Mouse (Mus musculus) stomach, postnatal 0 days (tissue): ENCODE data around the gene Ppp1r3f.

Experiments used
- CTCF ChIP-seq: IDR thresholded peaks from 2 replicates; pipeline ENCODE4 v1.5.1; 2016; ENCODE audit warnings: antibody characterized with exemption, low read depth, mild to moderate bottlenecking, moderate library complexity
- EP300 ChIP-seq: optimal IDR thresholded peaks from 2 replicates; pipeline ENCODE3; 2016; ENCODE audit warnings: antibody characterized with exemption

DNA sequence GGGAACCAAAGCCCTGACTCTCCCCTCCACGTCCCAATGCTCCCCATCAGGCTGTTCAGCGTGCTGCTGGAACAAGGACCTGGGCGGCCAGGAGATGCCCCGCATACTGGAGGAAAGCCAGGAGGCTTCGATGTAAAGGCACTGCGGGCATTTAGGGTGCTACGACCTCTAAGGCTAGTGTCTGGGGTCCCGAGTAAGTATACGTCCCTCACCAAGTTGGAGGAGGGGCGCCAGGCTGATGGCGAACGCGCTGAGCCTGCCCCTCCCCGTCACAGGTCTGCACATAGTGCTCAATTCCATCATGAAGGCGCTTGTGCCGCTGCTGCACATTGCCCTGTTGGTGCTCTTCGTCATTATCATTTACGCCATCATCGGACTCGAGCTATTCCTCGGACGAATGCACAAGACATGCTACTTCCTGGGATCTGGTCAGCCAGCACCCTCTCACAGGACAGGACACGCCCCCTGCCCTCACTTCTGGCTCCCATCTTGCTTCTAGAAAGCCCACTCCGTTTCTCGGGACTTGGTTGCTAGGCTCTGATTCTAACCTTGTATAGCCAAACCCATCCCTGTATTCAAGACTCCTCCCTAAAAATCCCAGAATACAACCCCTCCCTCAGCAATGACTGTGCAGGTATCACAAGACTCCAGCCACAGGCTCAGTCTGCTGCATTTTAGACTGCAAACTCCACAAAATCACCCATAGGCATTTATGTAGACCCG lies 36.6 kb upstream of the Ppp1r3f start:
- TF ChIP-seq CTCF: no peak
- TF ChIP-seq EP300: no peak
